Mouse (Mus musculus) testis, adult 2 months (tissue): ENCODE measurements at regions not wholly inside any gene's neighbourhood (a gene's known extent, or its start where the extent isn't known, plus 50 kb on each side); places are given as distances from the start of the nearest gene placed in this dataset.

ENCODE experiments used
- CTCF ChIP-seq: fragments of 200-500 bp; IDR thresholded peaks from 2 replicates; pipeline ENCODE4 v1.5.1; 2012; ENCODE audit warnings: low read depth, mild to moderate bottlenecking, inconsistent platforms, low read length, moderate library complexity; ENCODE audit not compliant: control insufficient read depth, insufficient read depth, insufficient replicate concordance
- POLR2A ChIP-seq: fragments of 200-500 bp; IDR thresholded peaks from 2 replicates; pipeline ENCODE4 v1.6.1; 2012; ENCODE audit warnings: low read depth, mild to moderate bottlenecking, inconsistent platforms, low read length, moderate library complexity; ENCODE audit not compliant: control insufficient read depth

DNA sequence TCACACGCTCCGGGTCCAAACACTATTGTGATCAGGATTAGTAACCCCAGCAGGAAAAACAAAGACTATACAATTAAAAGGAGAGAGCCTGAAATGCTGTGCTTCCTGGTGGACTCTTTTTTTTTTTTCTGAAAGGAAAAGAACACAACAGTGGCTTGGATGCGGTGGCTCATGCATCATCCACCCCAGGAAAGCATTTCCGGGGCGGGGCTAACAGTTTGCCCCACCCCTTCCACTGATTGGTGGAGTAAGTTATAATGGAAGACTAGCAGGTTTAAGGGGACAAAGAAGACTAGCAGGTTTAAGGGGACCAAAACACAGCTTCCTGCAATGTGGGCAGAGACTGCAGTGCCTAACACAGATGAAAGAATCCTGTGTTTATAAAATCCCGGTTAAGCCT, 524.0 kb downstream of the Gm9195 start:
- TF ChIP-seq POLR2A = no peak
- no peak for TF ChIP-seq CTCF
